In the genomic region with DNA sequence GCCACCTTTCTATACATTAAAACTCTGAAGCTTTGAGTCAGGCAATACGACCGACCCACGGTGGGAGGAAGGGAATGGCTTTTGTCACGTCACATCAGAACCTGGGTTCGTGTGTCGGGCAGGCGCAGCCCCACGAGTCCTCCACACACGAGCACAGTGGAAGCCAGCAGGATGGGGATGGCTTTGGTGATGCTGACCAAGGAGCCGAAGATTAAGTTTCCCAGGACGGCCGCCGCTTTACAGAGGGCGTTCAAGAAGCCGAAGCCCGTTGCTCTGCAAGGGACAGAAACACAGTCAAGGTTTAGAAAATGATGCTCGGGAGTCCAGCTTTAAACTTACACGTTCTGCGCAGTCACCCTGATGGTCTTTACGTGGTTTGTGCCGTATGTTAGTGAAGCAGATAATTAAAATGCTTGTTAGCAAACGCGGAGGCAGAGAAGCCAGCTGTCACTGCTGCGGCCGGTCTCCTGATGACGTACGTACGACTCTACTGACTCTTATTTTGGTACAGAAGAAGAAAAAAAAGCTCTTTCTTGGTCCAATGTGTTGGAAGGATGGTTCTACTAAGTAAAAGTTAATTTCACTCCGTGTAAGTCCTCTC, we compare ENCODE assay signal across 8 mouse cellular contexts.
DNase-seq lines count a peak whose midpoint lies in the region; ATAC-seq and TF ChIP-seq lines count a peak whose summit lies in the region.

No protein-coding gene starts in this region.

- no peak for TF ChIP-seq CTCF in thymus, adult 2 months (IDR thresholded peaks at IDR 0.05; ENCODE audit: borderline replicate concordance, control insufficient read depth, extremely low read depth, insufficient read depth, low read length, poor library complexity)

- DNase-seq in thymus, adult 2 months, result peak; percentile 19
- DNase-seq in thymus, postnatal 36 days, result no peak
- DNase-seq in kidney, postnatal 4 days, result peak; percentile 44 to 59
- no peak for DNase-seq in urinary bladder, postnatal 4 days (ENCODE audit: low spot score in 2 of 2)

- peak overlapping the region; percentile 66 for H3K4me2 ChIP-seq in embryonic facial prominence, embryonic 15.5 days (replicated peaks)
- peak overlapping the region; percentile 88 for H3K4me2 ChIP-seq in heart, embryonic 14.5 days (ENCODE audit: low read length)
- H3K4me2 ChIP-seq in liver, embryonic 16.5 days (ENCODE audit: low read depth, low read length), result peak overlapping the region; percentile 87

- H3K27ac ChIP-seq in thymus, adult 2 months (ENCODE audit: control insufficient read depth, insufficient read depth, low read length), result peak overlapping the region; percentile 87
- peak overlapping the region; percentile 78 for H3K27ac ChIP-seq in embryonic facial prominence, embryonic 15.5 days (replicated peaks)
- peak overlapping the region in 1 of 2 experiments; percentile 26; a peak in 2 of 4 replicates for H3K27ac ChIP-seq in heart, embryonic 14.5 days (replicated peaks in 1 of 2; ENCODE audit: control insufficient read depth in 1 of 2, insufficient read depth in 1 of 2, low read depth in 2 of 2, low read length in 2 of 2)
- peak overlapping the region; percentile 77 for H3K27ac ChIP-seq in liver, embryonic 16.5 days (ENCODE audit: low read length)

- no peak for TF ChIP-seq POLR2A in thymus, adult 2 months (IDR thresholded peaks at IDR 0.05; ENCODE audit: control insufficient read depth, extremely low read depth, insufficient read depth, low read length, poor library complexity)

- H3K4me3 ChIP-seq in thymus, adult 2 months (ENCODE audit: control insufficient read depth, insufficient read depth, low read length), result peak overlapping the region; percentile 86
- H3K4me3 ChIP-seq in embryonic facial prominence, embryonic 15.5 days (replicated peaks), result peak overlapping the region; percentile 40
- H3K4me3 ChIP-seq in heart, embryonic 14.5 days (ENCODE audit: control insufficient read depth in 1 of 2, insufficient read depth in 1 of 2, low read depth in 1 of 2, low read length in 2 of 2), result peak overlapping the region; percentile 42 to 43
- peak overlapping the region; percentile 62 for H3K4me3 ChIP-seq in liver, embryonic 16.5 days (ENCODE audit: low read depth, low read length)

- H3K36me3 ChIP-seq in thymus, adult 2 months (ENCODE audit: control insufficient read depth, insufficient read depth, low read length), result no peaks in the 10 kb centered on the region
- H3K36me3 ChIP-seq in embryonic facial prominence, embryonic 15.5 days, result no peaks in the 10 kb centered on the region
- H3K36me3 ChIP-seq in heart, embryonic 14.5 days (ENCODE audit: control insufficient read depth, insufficient read depth, low read length), result no peaks in the 10 kb centered on the region
- H3K36me3 ChIP-seq in liver, embryonic 16.5 days (ENCODE audit: control insufficient read depth, insufficient read depth), result no peaks in the 10 kb centered on the region

- H3K9ac ChIP-seq in embryonic facial prominence, embryonic 15.5 days, result no peak overlapping the region
- H3K9ac ChIP-seq in heart, embryonic 14.5 days (ENCODE audit: low read length), result peak overlapping the region; percentile 68
- H3K9ac ChIP-seq in liver, embryonic 16.5 days (ENCODE audit: low read depth, low read length), result peak overlapping the region; percentile 71

- ATAC-seq in embryonic facial prominence, embryonic 15.5 days (ENCODE audit: insufficient number of reproducible peaks, low FRiP score, low TSS enrichment, low read depth), result 0 out of 2 replicates have a peak, but pooled peaks have one; percentile 29
- no peak for ATAC-seq in heart, embryonic 14.5 days (ENCODE audit: insufficient number of reproducible peaks, insufficient read depth, low FRiP score, low read depth)
- ATAC-seq in liver, embryonic 16.5 days (ENCODE audit: low read depth), result no peak
- ATAC-seq in neutrophil, adult 5-6 weeks (ENCODE audit: extremely low read depth, insufficient number of reproducible peaks, low FRiP score, poor library complexity, severe bottlenecking), result peak; percentile 10; the same call in 1 of the 2 replicates

- no peaks in the 10 kb centered on the region for H3K27me3 ChIP-seq in thymus, adult 2 months (ENCODE audit: control insufficient read depth, insufficient read depth, low read length)
- H3K27me3 ChIP-seq in embryonic facial prominence, embryonic 15.5 days, result no peaks in the 10 kb centered on the region
- H3K27me3 ChIP-seq in heart, embryonic 14.5 days (ENCODE audit: control insufficient read depth, insufficient read depth, low read length), result no peaks in the 10 kb centered on the region
- H3K27me3 ChIP-seq in liver, embryonic 16.5 days (ENCODE audit: control insufficient read depth, insufficient read depth, low read depth, low read length), result no peaks in the 10 kb centered on the region

- peaks cover 53% of the 10 kb centered on the region for H3K4me1 ChIP-seq in thymus, adult 2 months (replicated peaks; ENCODE audit: control insufficient read depth, insufficient read depth, low read length)
- H3K4me1 ChIP-seq in embryonic facial prominence, embryonic 15.5 days, result peaks cover 36% of the 10 kb centered on the region
- peaks cover 13 to 26% of the 10 kb centered on the region in 2 experiments for H3K4me1 ChIP-seq in heart, embryonic 14.5 days (ENCODE audit: control insufficient read depth in 2 of 2, insufficient read depth in 2 of 2, low read length in 2 of 2)
- H3K4me1 ChIP-seq in liver, embryonic 16.5 days (ENCODE audit: control insufficient read depth, low read depth, low read length), result peaks cover 64% of the 10 kb centered on the region

- 40% methylated on average over 29 of the region's 29 CpGs for WGBS in thymus, adult 2 months
- 8% methylated on average over 29 of the region's 29 CpGs for WGBS in embryonic facial prominence, embryonic 15.5 days
- 10% methylated on average over 29 of the region's 29 CpGs for WGBS in heart, embryonic 14.5 days
- 18% methylated on average over 29 of the region's 29 CpGs for WGBS in liver, embryonic 16.5 days (ENCODE audit: insufficient replicate concordance)

- H3K9me3 ChIP-seq in embryonic facial prominence, embryonic 15.5 days (replicated peaks), result no peaks in the 10 kb centered on the region
- no peaks in the 10 kb centered on the region for H3K9me3 ChIP-seq in heart, embryonic 14.5 days (ENCODE audit: control insufficient read depth, low read length)
- H3K9me3 ChIP-seq in liver, embryonic 16.5 days (replicated peaks; ENCODE audit: control insufficient read depth, low read length), result no peaks in the 10 kb centered on the region

Comparison
In these comparisons a context has a peak if more than half of its experiments do, and no peak if none do; other contexts are left out.
1. DNase-seq: peak in thymus, adult 2 months (single experiment) and kidney, postnatal 4 days (2 of 2); none in thymus, postnatal 36 days (0 of 2) and urinary bladder, postnatal 4 days (0 of 2).
2. ATAC-seq: peak in embryonic facial prominence, embryonic 15.5 days (single experiment) and neutrophil, adult 5-6 weeks (single experiment); none in heart, embryonic 14.5 days (single experiment) and liver, embryonic 16.5 days (single experiment).
3. Peak in every context shown above with its lines, with median percentiles within 50 percentile points of each other: H3K4me3 ChIP-seq and H3K4me2 ChIP-seq.